In genomic region chr11:87754603-87755002, GRCm38 (mm10) we compare ENCODE assay signal across 10 mouse cellular contexts. TPM values are rescaled to one million over a fixed set of nuclear protein-coding genes. Genes with fewer than 3 reads are reported as not detected.
DNase-seq lines count a peak whose midpoint lies in the region; ATAC-seq and TF ChIP-seq lines count a peak whose summit lies in the region.
"Had no signal": no experiment of that assay in that cellular context is flagged by ENCODE, and none has a peak within 500 bp of the region (broad histone marks: within the 10 kb centered on the region; RNA-seq: fewer than 3 reads in every experiment).

No protein-coding gene starts in this region.

- peaks cover 79% of the 10 kb centered on the region for H3K4me1 ChIP-seq in erythroblast, embryonic 14.5 days (ENCODE audit: control insufficient read depth)
- H3K4me1 ChIP-seq in G1E (ENCODE audit: insufficient read depth, low read depth, low read length) = peaks cover 56% of the 10 kb centered on the region
- peaks cover 63% of the 10 kb centered on the region for H3K4me1 ChIP-seq in liver, embryonic 16.5 days (ENCODE audit: control insufficient read depth, low read depth, low read length)
- peaks cover 22% of the 10 kb centered on the region; the same call in 1 of the 2 replicates for H3K4me1 ChIP-seq in spleen, adult 2 months (ENCODE audit: control insufficient read depth, insufficient read depth, insufficient read length)
- H3K4me1 ChIP-seq in intestine, postnatal 0 days (replicated peaks; ENCODE audit: control insufficient read depth, insufficient read depth, low read length) = no peaks in the 10 kb centered on the region

- H3K27me3 ChIP-seq in erythroblast, embryonic 14.5 days (ENCODE audit: control insufficient read depth) = no peaks in the 10 kb centered on the region
- no peaks in the 10 kb centered on the region for H3K27me3 ChIP-seq in G1E (ENCODE audit: insufficient read depth, low read length)
- no peaks in the 10 kb centered on the region for H3K27me3 ChIP-seq in liver, embryonic 16.5 days (ENCODE audit: control insufficient read depth, insufficient read depth, low read depth, low read length)
- H3K27me3 ChIP-seq in spleen, adult 2 months (ENCODE audit: control insufficient read depth, insufficient read depth, low read length) = no peaks in the 10 kb centered on the region
- H3K27me3 ChIP-seq in intestine, postnatal 0 days (replicated peaks; ENCODE audit: control insufficient read depth, insufficient read depth, low read length) = no peaks in the 10 kb centered on the region

- peak overlapping the region; percentile 89 for H3K9ac ChIP-seq in liver, embryonic 16.5 days (ENCODE audit: low read depth, low read length)
- H3K9ac ChIP-seq in intestine, postnatal 0 days (ENCODE audit: low read depth, low read length) = no peak overlapping the region
- H3K9ac ChIP-seq: hindbrain, embryonic 14.5 days had no signal

- H3K4me2 ChIP-seq in liver, embryonic 16.5 days (ENCODE audit: low read depth, low read length) = peak overlapping the region; percentile 80
- H3K4me2 ChIP-seq in intestine, postnatal 0 days (replicated peaks; ENCODE audit: low read depth) = no peak overlapping the region
- H3K4me2 ChIP-seq: hindbrain, embryonic 14.5 days had no signal

- 11% methylated on average over 5 of the region's 5 CpGs for WGBS in liver, embryonic 16.5 days (ENCODE audit: insufficient replicate concordance)
- WGBS in spleen, adult 2 months = 7% methylated on average over 5 of the region's 5 CpGs
- 74% methylated on average over 5 of the region's 5 CpGs for WGBS in intestine, postnatal 0 days

- DNase-seq in G1E (ENCODE audit: low spot score) = peak; percentile 84
- DNase-seq in spleen, adult 2 months (ENCODE audit: low read depth in 1 of 2, low spot score in 2 of 2) = peak; percentile 87 to 91
- DNase-seq in layer of hippocampus, adult 9-10 months (ENCODE audit: low spot score) = no peak
- DNase-seq in left cerebral cortex, adult 11 months (ENCODE audit: low spot score) = no peak

- H3K4me3 ChIP-seq in erythroblast, embryonic 14.5 days (replicated peaks) = peak overlapping the region; percentile 70
- H3K4me3 ChIP-seq in G1E (ENCODE audit: low read depth, low read length) = peak overlapping the region; percentile 96
- H3K4me3 ChIP-seq in liver, embryonic 16.5 days (ENCODE audit: low read depth, low read length) = peak overlapping the region; percentile 75
- peak overlapping the region; percentile 70 for H3K4me3 ChIP-seq in spleen, adult 2 months (ENCODE audit: extremely low read depth, insufficient read depth, insufficient read length)
- no peak overlapping the region for H3K4me3 ChIP-seq in intestine, postnatal 0 days (ENCODE audit: low read depth, low read length)

- H3K9me3 ChIP-seq in erythroblast, embryonic 14.5 days (ENCODE audit: control insufficient read depth, low read length) = no peaks in the 10 kb centered on the region
- no peaks in the 10 kb centered on the region for H3K9me3 ChIP-seq in G1E (replicated peaks)
- H3K9me3 ChIP-seq in liver, embryonic 16.5 days (replicated peaks; ENCODE audit: control insufficient read depth, low read length) = no peaks in the 10 kb centered on the region
- no peaks in the 10 kb centered on the region for H3K9me3 ChIP-seq in intestine, postnatal 0 days (ENCODE audit: control insufficient read depth)

- peaks cover 45% of the 10 kb centered on the region for H3K36me3 ChIP-seq in erythroblast, embryonic 14.5 days (ENCODE audit: control insufficient read depth)
- H3K36me3 ChIP-seq in G1E (replicated peaks) = peaks cover 19% of the 10 kb centered on the region
- H3K36me3 ChIP-seq in liver, embryonic 16.5 days (ENCODE audit: control insufficient read depth, insufficient read depth) = peaks cover 13% of the 10 kb centered on the region
- peaks cover 18% of the 10 kb centered on the region for H3K36me3 ChIP-seq in spleen, adult 2 months (ENCODE audit: control insufficient read depth, insufficient read depth, low read length)
- H3K36me3 ChIP-seq in intestine, postnatal 0 days (ENCODE audit: control insufficient read depth, insufficient read depth) = no peaks in the 10 kb centered on the region

- TF ChIP-seq POLR2A in spleen, adult 2 months (IDR thresholded peaks at IDR 0.05; ENCODE audit: low read depth, low read length) = no peak; the same call in 1 of the 2 replicates

- no peak for TF ChIP-seq CTCF in G1E (IDR thresholded peaks at IDR 0.05; ENCODE audit: low read depth, low read length)
- TF ChIP-seq CTCF in spleen, adult 2 months (IDR thresholded peaks at IDR 0.05; ENCODE audit: extremely low read depth, insufficient read depth, insufficient read length, insufficient replicate concordance) = no peak
- TF ChIP-seq CTCF in intestine, postnatal 0 days (IDR thresholded peaks at IDR 0.05; ENCODE audit: low read depth) = no peak

- peak overlapping the region; percentile 99 for H3K27ac ChIP-seq in liver, embryonic 16.5 days (ENCODE audit: low read length)
- H3K27ac ChIP-seq in spleen, adult 2 months (ENCODE audit: insufficient read depth, low read length) = peak overlapping the region; percentile 98
- H3K27ac ChIP-seq in intestine, postnatal 0 days (ENCODE audit: low read depth, low read length) = no peak overlapping the region
- H3K27ac ChIP-seq: hindbrain, embryonic 14.5 days had no signal

- ATAC-seq in erythroblast, adult 5-6 weeks (replicated peaks; ENCODE audit: low FRiP score, poor library complexity, severe bottlenecking) = no peak
- ATAC-seq in G1E (ENCODE audit: extremely low read depth, insufficient number of reproducible peaks, low FRiP score, poor library complexity, severe bottlenecking) = peak; percentile 26
- ATAC-seq in liver, embryonic 16.5 days (ENCODE audit: low read depth) = no peak
- no peak for ATAC-seq in intestine, postnatal 0 days

RNA-seq across cellular contexts. Expression of gene Tspoap1, which starts 5.7 kb away (rescaled TPM):
- polyA plus RNA-seq in erythroblast, embryonic 14.5 days (2012) = 0.47 and 0.71 TPM in 2 replicates
- 4.2 and 5.4 TPM in 2 replicates for total RNA-seq in erythroblast, adult 5-6 weeks (2015; ENCODE audit: low replicate concordance)
- 5.4 and 16.6 TPM in 2 replicates for total RNA-seq in erythroblast, adult 5-6 weeks (2017; ENCODE audit: low replicate concordance)
- 3.9 and 9.9 TPM in 2 replicates for total RNA-seq in G1E (2014; fragmentation: Nextera tagmentation)
- total RNA-seq in G1E (2017) = 17.4 and 21.2 TPM in 2 replicates
- 10.2 and 10.4 TPM in 2 replicates for polyA plus RNA-seq in G1E (2012)
- polyA plus RNA-seq in liver, embryonic 16.5 days (2015; fragmentation: Nextera tagmentation; extraction: Ambion mirVana) = 1.7 and 2.7 TPM in 2 replicates
- polyA plus RNA-seq in spleen, adult 2 months (2012; rRNA removed) = 6.1 and 6.2 TPM in 2 replicates
- 0.33 and 0.61 TPM in 2 replicates for polyA plus RNA-seq in intestine, postnatal 0 days (2015; fragmentation: Nextera tagmentation; extraction: Ambion mirVana)

RNA-seq across cellular contexts. Expression of gene Supt4a, which starts 17.3 kb away (rescaled TPM):
- 4.3 and 5.5 TPM in 2 replicates for polyA plus RNA-seq in erythroblast, embryonic 14.5 days (2012)
- total RNA-seq in erythroblast, adult 5-6 weeks (2015; ENCODE audit: low replicate concordance) = 133 and 166 TPM in 2 replicates
- 103 and 121 TPM in 2 replicates for total RNA-seq in erythroblast, adult 5-6 weeks (2017; ENCODE audit: low replicate concordance)
- total RNA-seq in G1E (2014; fragmentation: Nextera tagmentation) = 64.1 and 95.8 TPM in 2 replicates
- 155 and 172 TPM in 2 replicates for total RNA-seq in G1E (2017)
- polyA plus RNA-seq in G1E (2012) = 14.7 and 15.4 TPM in 2 replicates
- 180 and 196 TPM in 2 replicates for polyA plus RNA-seq in liver, embryonic 16.5 days (2015; fragmentation: Nextera tagmentation; extraction: Ambion mirVana)
- polyA plus RNA-seq in spleen, adult 2 months (2012; rRNA removed) = 59.1 and 62.2 TPM in 2 replicates
- polyA plus RNA-seq in intestine, postnatal 0 days (2015; fragmentation: Nextera tagmentation; extraction: Ambion mirVana) = 79.7 and 87.5 TPM in 2 replicates

RNA-seq across cellular contexts. Expression of gene Mpo, which starts 38.8 kb away (rescaled TPM):
- 3.6 and 4.5 TPM in 2 replicates for polyA plus RNA-seq in erythroblast, embryonic 14.5 days (2012)
- 1,764 and 1,778 TPM in 2 replicates for total RNA-seq in erythroblast, adult 5-6 weeks (2015; ENCODE audit: low replicate concordance)
- 605 and 1,001 TPM in 2 replicates for total RNA-seq in erythroblast, adult 5-6 weeks (2017; ENCODE audit: low replicate concordance)
- not detected in 2 replicates for total RNA-seq in G1E (2014; fragmentation: Nextera tagmentation)
- total RNA-seq in G1E (2017) = 0.05 and 0.70 TPM in 2 replicates
- polyA plus RNA-seq in G1E (2012) = 1.6 and 1.7 TPM in 2 replicates
- 420 and 425 TPM in 2 replicates for polyA plus RNA-seq in liver, embryonic 16.5 days (2015; fragmentation: Nextera tagmentation; extraction: Ambion mirVana)
- polyA plus RNA-seq in spleen, adult 2 months (2012; rRNA removed) = 21.9 and 28.7 TPM in 2 replicates
- polyA plus RNA-seq in intestine, postnatal 0 days (2015; fragmentation: Nextera tagmentation; extraction: Ambion mirVana) = 0.12 and 0.27 TPM in 2 replicates
- total RNA-seq: left cerebral cortex, postnatal 10 days had no signal

Comparison
In these comparisons a context has a peak if more than half of its experiments do, and no peak if none do; other contexts are left out.
1. DNase-seq: peak in G1E (single experiment) and spleen, adult 2 months (2 of 2); none in layer of hippocampus, adult 9-10 months (single experiment) and left cerebral cortex, adult 11 months (single experiment).
2. RNA of gene Mpo, which starts 38.8 kb away (polyA plus RNA-seq): 420 to 425 TPM in liver, embryonic 16.5 days; 21.9 to 28.7 TPM in spleen, adult 2 months, 3.6 to 4.5 TPM in erythroblast, embryonic 14.5 days, 1.6 to 1.7 TPM in G1E and 0.12 to 0.27 TPM in intestine, postnatal 0 days; every median in the first group is over 10 times any median in the second.